1 mouse cellular context compared by ENCODE assay signal in genomic region chr10:128655254-128655653, GRCm38 (mm10).
TF ChIP-seq lines count a peak whose summit lies in the region.

No protein-coding gene starts in this region.

TF ChIP-seq in MEL, 35 proteins besides CTCF, POLR2A, EP300 and RAD21:
- TF ChIP-seq SIN3A (IDR thresholded peaks at IDR 0.05; ENCODE audit: low read length) (peak; percentile 33; the same call in 1 of the 2 replicates), USF2 (IDR thresholded peaks at IDR 0.05; ENCODE audit: borderline replicate concordance in 1 of 2, insufficient read depth in 1 of 2, low read depth in 1 of 2, low read length in 2 of 2) (no peak), MYB (IDR thresholded peaks at IDR 0.05; ENCODE audit: low read depth, low read length) (no peak), MAFK (IDR thresholded peaks at IDR 0.05; ENCODE audit: borderline replicate concordance, low read depth, low read length) (no peak)
TF ChIP-seq in MEL: peak in this region for 1.
